Mouse (Mus musculus) mature B cell (primary cell): Measurements from ENCODE around the gene Pdpr.
"Not testable (repeated sequence)": the region's sequence is repeated elsewhere in the genome, so short reads cannot be mapped to it uniquely, and the experiment has no call there.

Source experiments
- in situ Hi-C: fragments of 300-500 bp; cut with MboI; formaldehyde crosslinking; loops from 2 replicates; pipeline ENCODE4 v1.14.3; 2019

Gene Pdpr

DNA sequence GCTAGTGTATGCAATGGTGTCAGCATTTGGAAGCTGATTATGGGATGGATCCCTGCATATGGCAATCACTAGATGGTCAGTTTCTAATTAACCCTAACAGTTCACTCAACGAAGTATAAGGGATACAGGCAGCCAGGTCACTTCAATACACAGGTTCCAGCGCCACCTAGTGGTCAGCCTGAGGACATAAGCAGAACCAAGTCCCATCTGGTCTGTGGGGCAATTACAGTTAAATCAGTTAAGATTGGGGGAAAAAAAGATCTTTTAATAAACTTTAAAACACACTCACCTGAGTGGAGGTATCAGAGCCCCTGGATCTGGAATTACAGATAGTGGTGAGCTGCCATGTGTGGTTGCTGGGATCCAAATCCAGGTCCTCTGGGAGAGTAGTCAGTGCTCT lies 4.3 kb upstream of the Pdpr start:
- in situ Hi-C loops = no loop called here

DNA sequence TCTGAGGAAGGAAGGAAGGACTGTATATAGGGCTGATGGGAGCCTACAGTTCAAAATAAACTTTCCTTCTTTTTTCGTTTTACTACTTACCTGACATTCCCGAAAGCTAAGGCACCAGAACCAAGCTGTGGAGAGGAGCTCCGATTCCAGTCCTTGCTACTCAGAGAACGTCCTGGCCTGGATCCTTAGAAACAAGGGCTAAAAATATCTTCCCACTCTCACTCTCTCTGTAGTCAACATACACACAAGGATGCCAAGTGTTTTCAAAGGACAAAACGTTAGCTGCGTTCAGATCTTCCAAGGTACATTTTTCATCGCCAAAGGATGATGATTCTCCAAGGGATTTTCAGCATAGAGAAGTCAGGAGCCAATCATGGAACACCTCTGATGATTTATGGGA lies 2.7 kb upstream of the Pdpr start:
- in situ Hi-C loops = no loop called here

DNA sequence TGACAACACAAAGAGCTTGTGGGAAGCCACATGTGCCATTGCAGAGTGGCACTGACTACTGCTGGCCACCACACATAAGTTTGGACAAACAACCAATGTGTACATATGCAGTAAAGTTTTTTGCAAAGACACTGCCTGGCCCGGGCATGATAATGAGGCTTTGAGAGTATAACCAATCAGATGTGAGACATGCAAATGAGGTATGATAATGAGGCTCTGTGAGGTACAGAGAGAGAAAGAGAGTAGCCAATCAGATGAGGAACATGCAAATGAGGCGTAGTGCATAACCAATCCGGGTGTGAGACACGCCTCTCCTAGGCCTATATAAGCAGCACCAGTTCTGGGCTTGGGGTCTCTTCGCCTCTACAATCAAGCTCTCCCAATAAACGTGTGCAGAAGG lies 2.1 kb upstream of the Pdpr start, which contains the start of gene Clec18a:
TSS of gene Clec18a (minus strand) at position 101 of the 400 bp plus-strand sequence.
- in situ Hi-C loops = not testable (repeated sequence)

DNA sequence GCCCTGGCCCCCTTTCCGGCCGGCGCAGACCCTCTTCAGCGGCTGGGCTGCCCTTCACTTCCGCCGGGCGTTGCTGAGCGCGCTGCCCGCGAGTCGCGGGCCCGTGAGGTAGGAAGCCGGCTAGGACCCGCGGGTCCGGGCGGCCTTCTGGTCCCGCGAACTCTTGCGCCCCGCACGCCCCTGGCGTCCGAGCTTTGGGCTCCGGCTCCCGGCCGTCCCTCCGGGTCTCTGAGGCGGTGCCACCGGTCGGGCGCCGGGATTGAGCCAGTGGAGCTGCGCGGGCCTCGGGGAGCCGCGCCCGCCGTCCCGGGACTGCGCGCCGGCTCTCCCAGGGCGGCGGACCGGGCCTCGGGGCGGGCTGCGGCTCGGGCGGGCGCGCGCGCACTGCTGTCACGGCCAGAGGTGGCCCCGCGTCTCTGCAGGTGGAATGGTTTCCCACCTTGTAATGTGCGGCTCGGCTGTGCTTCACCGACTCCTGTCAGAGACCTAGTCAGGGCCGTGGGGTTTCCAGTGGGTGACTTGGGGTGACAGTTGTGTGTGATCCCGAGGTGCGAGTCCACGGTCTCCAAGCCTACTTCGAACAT lies 381 bp downstream of the Pdpr start:
- in situ Hi-C loops = loop anchor here (5.0 kb wide), 1 partner anchor 42 kb away; no protein-coding TSS in a partner anchor

DNA sequence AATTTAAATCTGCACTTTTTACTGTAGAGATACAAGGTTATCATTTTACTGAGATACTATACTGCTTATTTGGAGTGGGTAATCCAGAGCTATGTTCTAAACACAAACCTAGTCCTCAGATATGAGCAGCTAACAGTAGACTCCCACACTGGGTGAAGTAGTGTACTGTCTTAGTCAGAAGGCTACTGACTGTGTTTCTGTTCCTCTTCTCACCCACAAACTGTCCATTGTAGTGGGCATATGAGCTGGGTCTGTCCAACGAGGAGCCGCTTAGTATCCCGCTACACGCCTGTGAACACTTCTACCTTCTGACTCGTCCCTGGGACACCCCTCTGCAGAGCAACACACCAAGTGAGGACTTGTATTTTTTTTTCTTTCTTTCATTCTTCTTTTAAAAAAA lies 20.5 kb downstream of the Pdpr start:
- in situ Hi-C loops = no loop called here

DNA sequence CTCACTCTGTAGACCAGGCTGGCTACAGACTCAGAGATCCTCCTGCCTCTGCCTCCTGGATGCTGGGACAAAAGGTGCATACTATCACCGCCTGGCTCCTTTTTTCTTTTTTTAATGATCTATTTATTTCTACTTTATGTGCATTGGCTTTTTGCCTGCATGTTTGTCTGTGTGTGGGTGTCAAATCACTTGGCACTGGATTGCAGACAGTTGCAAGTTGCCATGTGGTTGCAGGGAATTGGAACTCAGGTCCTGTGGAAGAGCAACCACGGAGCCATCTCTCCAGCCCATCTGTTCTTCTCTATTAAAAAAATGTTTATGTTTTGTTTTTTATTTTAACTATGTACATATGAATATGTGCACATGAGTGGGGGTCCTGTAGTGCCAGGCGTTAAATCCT lies 25.1 kb downstream of the Pdpr start:
- in situ Hi-C loops = no loop called here

DNA sequence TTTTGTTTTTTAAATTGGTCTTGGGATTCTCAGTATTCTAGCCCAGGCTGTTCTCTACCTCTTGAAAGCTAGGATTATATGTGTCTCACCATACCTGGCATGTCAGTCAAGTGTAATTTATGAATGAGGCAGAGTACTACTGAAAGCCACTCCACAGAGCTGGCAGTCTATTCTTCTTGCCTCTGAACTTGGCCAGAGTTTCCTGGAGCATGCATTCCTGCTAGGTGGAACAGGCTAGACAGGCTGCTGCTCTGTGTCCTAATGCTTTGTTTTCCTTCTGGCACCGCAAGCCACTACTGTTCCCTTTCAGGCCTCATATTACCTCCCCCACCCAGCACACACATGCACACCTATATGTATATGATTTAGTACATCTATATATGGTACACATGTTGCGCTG lies 36.3 kb downstream of the Pdpr start:
- in situ Hi-C loops = no loop called here

DNA sequence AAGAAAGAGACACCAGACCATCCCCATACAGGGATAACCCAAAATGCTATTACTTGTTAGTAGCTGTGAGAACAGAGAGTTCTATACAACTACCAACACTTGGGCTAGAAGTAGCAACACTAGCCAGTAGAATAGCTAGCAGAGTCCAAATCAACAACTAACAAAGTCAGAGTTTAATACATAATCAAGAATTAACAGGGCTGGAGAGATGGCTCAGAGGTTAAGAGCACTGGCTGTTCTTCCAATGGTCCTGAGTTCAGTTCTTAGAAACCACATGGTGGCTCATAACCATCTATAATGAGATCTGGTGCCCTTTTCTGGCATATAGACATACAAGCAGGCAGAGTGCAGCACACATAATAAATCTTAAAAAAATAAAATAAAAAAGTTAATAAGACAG lies 48.1 kb downstream of the Pdpr start:
- in situ Hi-C loops = no loop called here

DNA sequence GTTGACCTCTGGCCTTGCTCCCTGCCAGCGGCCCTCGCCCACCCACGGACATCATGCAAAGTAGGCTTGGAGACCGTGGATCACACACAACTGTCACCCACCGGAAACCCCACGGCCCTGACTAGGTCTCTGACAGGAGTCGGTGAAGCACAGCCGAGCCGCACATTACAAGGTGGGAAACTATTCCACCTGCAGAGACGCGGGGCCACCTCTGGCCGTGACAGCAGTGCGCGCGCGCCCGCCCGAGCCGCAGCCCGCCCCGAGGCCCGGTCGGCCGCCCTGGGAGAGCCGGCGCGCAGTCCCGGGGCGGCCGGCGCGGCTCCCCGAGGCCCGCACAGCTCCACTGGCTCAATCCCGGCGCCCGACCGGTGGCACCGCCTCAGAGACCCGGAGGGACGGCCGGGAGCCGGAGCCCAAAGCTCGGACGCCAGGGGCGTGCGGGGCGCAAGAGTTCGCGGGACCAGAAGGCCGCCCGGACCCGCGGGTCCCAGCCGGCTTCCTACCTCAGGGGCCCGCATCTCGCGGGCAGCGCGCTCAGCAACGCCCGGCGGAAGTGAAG lies 50.5 kb downstream of the Pdpr start:
- in situ Hi-C loops = not testable (repeated sequence)

DNA sequence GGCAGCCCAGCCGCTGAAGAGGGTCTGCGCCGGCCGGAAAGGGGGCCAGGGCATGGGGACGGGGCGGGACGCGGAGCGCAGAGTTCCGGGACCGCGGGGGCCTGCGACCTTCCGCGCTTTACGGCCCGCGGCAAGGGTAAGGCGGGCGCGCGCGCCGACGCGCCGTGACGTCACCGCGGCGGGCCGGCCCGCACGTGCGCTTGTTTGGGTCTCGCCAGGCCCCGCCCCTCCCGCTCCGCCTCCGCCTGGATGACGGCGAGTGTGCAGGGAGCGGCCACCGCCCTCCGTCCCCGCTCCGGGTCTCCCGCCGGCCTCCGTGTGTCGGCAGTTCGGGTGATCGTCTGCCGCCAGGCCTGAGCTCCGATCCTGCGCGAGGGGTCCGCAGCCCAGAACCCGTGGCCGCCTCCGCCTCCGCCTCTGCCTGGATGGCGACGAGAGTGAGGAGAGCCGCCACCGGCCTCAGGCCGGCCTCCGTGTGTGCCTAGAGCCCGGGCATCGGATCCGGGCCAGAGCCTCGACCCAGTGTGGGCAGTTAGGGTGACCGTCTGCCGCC lies 51.1 kb downstream of the Pdpr start:
- in situ Hi-C loops = not testable (repeated sequence)

DNA sequence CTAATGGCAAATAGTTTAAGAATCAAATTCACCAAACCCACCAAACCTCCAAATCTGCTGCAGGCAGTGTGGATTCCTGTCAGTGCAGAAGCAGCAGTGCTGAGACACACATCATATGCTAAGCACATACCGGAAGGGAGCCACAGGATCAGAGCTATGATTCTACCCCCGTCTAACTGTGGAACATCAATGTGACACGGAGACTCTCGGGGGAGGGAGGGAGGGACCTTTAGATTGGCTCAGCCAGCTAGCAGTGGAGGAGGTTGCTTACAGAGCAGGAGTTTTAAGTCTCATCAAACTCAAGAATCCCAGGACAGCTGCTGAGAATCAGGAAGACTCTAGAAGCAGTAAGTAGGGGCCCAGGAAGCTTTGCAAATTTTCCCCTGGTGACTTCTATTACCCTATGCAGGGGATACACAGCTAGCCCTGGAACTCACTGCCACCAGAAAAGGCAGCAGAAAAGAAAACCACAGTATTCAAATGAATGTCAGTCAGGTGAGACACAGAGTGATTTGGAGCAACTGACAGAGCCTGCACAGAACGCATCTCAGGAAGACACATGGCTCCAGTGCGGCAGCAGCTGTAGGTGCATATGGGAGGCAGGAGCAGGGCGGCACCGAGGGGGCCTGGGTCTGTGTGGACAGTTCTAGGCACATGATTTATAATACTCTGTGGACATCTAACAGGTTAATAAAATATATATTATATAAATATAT lies 61.4 kb downstream of the Pdpr start:
- in situ Hi-C loops = no loop called here

DNA sequence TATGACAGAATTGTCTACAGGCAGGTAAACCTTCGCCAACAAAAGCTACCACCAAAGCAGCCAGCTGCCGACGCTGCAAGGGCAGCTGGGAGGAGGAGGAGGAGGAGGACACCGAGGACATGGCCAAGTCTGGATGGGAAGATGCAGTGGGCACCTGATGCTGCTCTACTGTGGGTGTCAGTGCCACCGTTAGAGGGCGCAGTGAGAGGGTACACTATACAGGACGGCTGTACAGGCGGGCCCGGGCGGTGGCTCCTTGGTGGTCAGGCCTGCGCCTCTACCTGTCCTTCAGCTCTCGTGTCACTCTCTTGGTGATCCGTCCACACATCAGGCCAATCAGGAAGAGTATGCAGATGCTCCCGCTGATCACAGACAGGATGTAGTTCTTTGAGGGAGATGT lies 63.2 kb downstream of the Pdpr start:
- in situ Hi-C loops = no loop called here

DNA sequence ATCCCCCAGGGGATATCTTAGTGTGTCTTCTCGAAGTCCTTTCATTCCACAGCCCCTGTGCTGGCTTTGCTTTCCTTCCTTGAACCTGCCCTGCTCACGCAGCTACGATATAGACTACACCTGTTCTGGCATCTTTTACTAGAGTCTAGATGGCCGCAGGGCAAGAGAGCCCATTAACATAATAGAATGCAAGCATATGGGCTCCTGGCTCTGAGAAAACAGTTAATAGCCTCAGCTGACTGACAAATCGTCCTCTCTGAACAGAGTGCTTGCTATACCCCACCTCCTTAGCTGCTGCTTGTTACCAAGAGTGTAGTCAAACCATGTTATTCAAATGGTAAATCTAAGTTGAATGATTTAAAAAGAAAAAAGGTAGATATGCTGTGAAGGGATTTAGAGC lies 77.2 kb downstream of the Pdpr start:
- in situ Hi-C loops = no loop called here

DNA sequence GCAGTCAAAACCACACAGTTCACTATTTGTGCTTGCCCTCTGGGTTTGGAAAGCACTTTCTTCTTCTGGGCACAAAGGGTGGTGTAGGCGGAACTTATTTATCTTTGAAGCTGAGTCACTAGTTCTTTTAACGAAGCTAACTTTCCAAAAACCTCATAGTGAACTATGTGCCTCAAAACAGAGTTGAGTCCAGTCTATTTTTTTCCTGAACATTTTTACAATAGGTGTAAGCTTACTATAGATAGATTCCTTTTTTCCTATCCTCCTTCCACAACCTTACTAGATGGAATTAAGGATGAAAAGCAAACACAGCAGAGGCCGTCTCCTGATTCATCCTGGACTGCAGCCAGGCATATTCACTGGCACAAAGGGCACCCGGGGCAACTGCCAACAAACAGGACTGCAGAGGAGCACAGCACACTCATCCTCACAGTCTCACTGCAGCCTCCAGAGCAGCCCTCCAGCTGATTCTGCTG lies 91.1 kb downstream of the Pdpr start:
- in situ Hi-C loops = no loop called here
